Mouse (Mus musculus) hindlimb bud, embryonic 11.5 days (tissue): Measurements from ENCODE around the gene Gm49398.

ENCODE experiments used
- DNase-seq: peaks from one replicate; pipeline ENCODE4 v3.0.0-alpha.2; 2012; ENCODE audit warnings: low read depth, low spot score; ENCODE audit errors: extremely low spot score

The Gm49398 gene

GRCm38 (mm10) chr13:61288739-61289138, at the start of gene Gm49398:
Gene Gm49398, minus strand, starts transcription at chr13:61288839.
- DNase-seq = no peak

GRCm38 (mm10) chr13:61255258-61255657, 33.4 kb downstream of the Gm49398 start, which contains the start of gene Cts8:
Gene Cts8, minus strand, starts transcription at chr13:61255358.
- DNase-seq = no peak

- no peak for DNase-seq
Measured at GRCm38 (mm10) chr13:61241076-61241947, 47.3 kb downstream of the Gm49398 start.

- DNase-seq = no peak
Measured at GRCm38 (mm10) chr13:61203310-61203709, 85.3 kb downstream of the Gm49398 start, which contains the start of gene Cts6. Gene Cts6, minus strand, starts transcription at chr13:61203410.
